Mouse (Mus musculus) spleen, adult 2 months (tissue): Measurements from ENCODE around the gene Rhbdl2. TPM values are rescaled to one million over a fixed set of nuclear protein-coding genes. Genes with fewer than 3 reads are reported as not detected.
A peak's percentile ranks its signal among the peaks of the same experiment; 100 is the strongest.

Experiments
- DNase-seq, 2 experiments: peaks; one replicate each; pipeline versions ENCODE4 v3.0.0 to v3.0.0-alpha.2; 2012 to 2021; ENCODE audit warnings: low spot score in 2 of 2, low read depth in 1 of 2
- H3K27ac ChIP-seq: fragments of 200-500 bp; 2 replicates; pipeline ENCODE4 v1.5.1; 2012; ENCODE audit warnings: low read length, inconsistent platforms; ENCODE audit not compliant: insufficient read depth
- H3K27me3 ChIP-seq: fragments of 200-500 bp; 2 replicates; pipeline ENCODE4 v1.6.1; 2012; ENCODE audit warnings: mild to moderate bottlenecking, moderate library complexity, low read length, inconsistent platforms; ENCODE audit not compliant: control insufficient read depth, insufficient read depth
- H3K36me3 ChIP-seq: fragments of 200-500 bp; 2 replicates; pipeline ENCODE4 v1.6.1; 2012; ENCODE audit warnings: mild to moderate bottlenecking, low read length, inconsistent platforms; ENCODE audit not compliant: control insufficient read depth, insufficient read depth
- H3K4me1 ChIP-seq: fragments of 200-500 bp; 2 replicates; pipeline ENCODE4 v1.6.1; 2011; ENCODE audit warnings: inconsistent platforms; ENCODE audit not compliant: control insufficient read depth, insufficient read depth, insufficient read length
- H3K4me3 ChIP-seq: fragments of 200-500 bp; 2 replicates; pipeline ENCODE4 v1.5.1; 2011; ENCODE audit warnings: mild to moderate bottlenecking, inconsistent platforms; ENCODE audit not compliant: insufficient read depth, insufficient read length; ENCODE audit errors: extremely low read depth
- CTCF ChIP-seq: fragments of 200-500 bp; IDR thresholded peaks from 2 replicates; pipeline ENCODE4 v1.5.1; 2011; ENCODE audit warnings: mild to moderate bottlenecking, inconsistent platforms; ENCODE audit not compliant: insufficient read depth, insufficient read length, insufficient replicate concordance; ENCODE audit errors: extremely low read depth
- POLR2A ChIP-seq: fragments of 200-500 bp; IDR thresholded peaks from 2 replicates; pipeline ENCODE4 v1.6.1; 2011; ENCODE audit warnings: low read depth, low read length, inconsistent platforms
- WGBS: fragments of 180-500 bp; shearing (Covaris S2); methylation state at CpG from one replicate; pipeline ENCODE4 v1.1.7; 2018; 5-methylcytosine and 5-hydroxymethylcytosine counted together
- polyA plus RNA-seq: library from polyadenylated mRNA; depleted of rRNA; stranded (reverse); fragments of >200 nt; gene quantifications from 2 replicates; pipeline ENCODE4 v1.2.3, GENCODE M21; 2012; rRNA removed

Rhbdl2 gene
- 0.18 and 0.53 TPM in 2 replicates for polyA plus RNA-seq

GRCm38 (mm10) chr4:123787191-123787985 is at the start of gene Rhbdl2:
Rhbdl2 (plus strand) TSS chr4:123787874.
- H3K27ac ChIP-seq: no peak within 1 kb of the TSS
- DNase-seq: no peak
- no peaks in the 10 kb centered on the region for H3K27me3 ChIP-seq
- H3K4me3 ChIP-seq: no peak within 1 kb of the TSS
- TF ChIP-seq CTCF: no peak
- TF ChIP-seq POLR2A: no peak
- no peaks in the 10 kb centered on the region for H3K4me1 ChIP-seq
- WGBS: 70% methylated on average over 12 of the region's 12 CpGs
- no peaks in the 10 kb centered on the region for H3K36me3 ChIP-seq

DNA sequence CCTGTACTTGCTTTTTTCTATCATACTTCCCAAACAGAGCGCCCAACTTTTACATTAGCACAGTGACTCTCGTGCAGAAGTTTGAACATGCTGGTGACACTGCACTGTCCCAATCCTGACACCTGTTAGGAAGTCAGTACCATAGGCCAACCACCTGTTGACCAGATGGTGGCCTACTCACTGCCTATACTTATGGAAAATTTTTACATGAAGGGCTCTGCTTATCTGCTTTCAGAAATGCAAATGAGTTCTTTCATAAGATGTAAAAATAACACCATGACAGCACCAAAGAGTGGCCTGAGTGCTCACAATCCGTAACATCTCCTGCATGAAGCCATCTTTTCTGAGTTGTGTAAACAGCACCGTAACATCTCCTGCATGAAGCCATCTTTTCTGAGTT is 49.0 kb upstream of the Rhbdl2 start:
- 73% methylated on average over 4 of the region's 4 CpGs for WGBS
- Histone ChIP-seq H3K36me3 (peaks cover 45% of the 10 kb centered on the region), H3K27me3 (no peaks in the 10 kb centered on the region), H3K4me1 (no peaks in the 10 kb centered on the region), H3K4me3 (no peak overlapping the region), H3K27ac (no peak overlapping the region)
- TF ChIP-seq CTCF (no peak), POLR2A (no peak)
- DNase-seq: no peak

DNA sequence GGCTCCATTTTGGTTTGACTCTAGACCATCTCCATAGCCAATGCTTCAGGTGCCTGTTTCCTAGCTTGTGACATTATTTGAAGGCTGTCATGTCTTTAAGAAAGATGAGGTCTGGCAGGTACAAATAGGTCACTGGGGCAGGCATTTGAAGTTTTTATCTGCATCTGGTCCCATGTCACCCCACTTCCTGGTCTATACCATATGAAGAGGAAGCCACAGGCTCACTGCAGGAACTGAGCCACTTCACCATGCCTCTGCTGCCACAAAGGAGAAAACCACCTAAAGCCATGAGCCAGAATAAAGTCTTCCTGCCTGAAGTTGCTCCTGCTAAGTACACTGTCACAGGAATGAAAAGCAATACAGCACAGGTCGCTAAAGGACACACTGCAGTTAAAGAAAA is 44.8 kb upstream of the Rhbdl2 start:
- TF ChIP-seq POLR2A: no peak
- no peak for TF ChIP-seq CTCF
- no peaks in the 10 kb centered on the region for H3K27me3 ChIP-seq
- DNase-seq: no peak
- WGBS: 55% methylated on average over 1 of the region's 1 CpGs
- peaks cover 36% of the 10 kb centered on the region for H3K36me3 ChIP-seq
- no peak overlapping the region for H3K4me3 ChIP-seq
- H3K27ac ChIP-seq: no peak overlapping the region
- H3K4me1 ChIP-seq: no peaks in the 10 kb centered on the region

DNA sequence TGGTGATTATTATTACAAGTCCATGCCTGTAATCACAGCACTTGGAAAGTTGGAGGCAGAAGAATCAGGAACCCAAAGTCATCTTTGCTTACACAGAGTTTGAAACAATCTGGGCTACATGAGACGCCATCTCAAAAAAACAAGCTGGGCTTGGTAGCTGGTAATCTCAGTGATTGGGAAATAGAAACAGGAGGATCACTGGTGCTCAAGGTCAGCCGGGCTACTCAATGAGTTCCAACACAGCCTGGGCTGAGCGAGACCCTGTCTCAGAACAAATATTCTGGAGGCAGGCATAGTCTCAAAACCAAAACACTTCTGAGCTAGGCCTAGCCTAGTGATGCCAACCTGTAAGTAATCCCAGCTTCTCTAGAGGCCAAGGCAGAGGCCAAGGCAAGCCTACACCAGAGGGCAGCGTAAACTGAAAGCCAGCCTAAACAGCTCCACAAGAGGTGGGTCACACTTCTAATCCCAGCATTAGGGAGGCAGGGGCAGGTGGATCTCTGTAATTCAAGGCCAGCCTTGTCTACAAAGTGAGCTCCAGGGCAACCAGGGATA is 42.4 kb upstream of the Rhbdl2 start:
- peaks cover 18% of the 10 kb centered on the region for H3K36me3 ChIP-seq
- TF ChIP-seq POLR2A: no peak
- TF ChIP-seq CTCF: no peak
- 95% methylated on average over 4 of the region's 4 CpGs for WGBS
- H3K27ac ChIP-seq: no peak overlapping the region
- no peak for DNase-seq
- H3K4me1 ChIP-seq: peaks cover 7% of the 10 kb centered on the region; the same call in 1 of the 2 replicates
- no peaks in the 10 kb centered on the region for H3K27me3 ChIP-seq
- no peak overlapping the region for H3K4me3 ChIP-seq

GRCm38 (mm10) chr4:123748726-123749415 is 38.8 kb upstream of the Rhbdl2 start:
- Histone ChIP-seq H3K4me3 (peak overlapping the region; percentile 91), H3K27ac (0 out of 2 replicates have a peak overlapping the region, but pooled peaks have one; percentile 28), H3K36me3 (no peaks in the 10 kb centered on the region), H3K4me1 (peaks cover 7% of the 10 kb centered on the region; the same call in 1 of the 2 replicates), H3K27me3 (no peaks in the 10 kb centered on the region)
- no peak for DNase-seq
- 3% methylated on average over 10 of the region's 10 CpGs for WGBS
- TF ChIP-seq POLR2A (no peak), CTCF (no peak)

DNA sequence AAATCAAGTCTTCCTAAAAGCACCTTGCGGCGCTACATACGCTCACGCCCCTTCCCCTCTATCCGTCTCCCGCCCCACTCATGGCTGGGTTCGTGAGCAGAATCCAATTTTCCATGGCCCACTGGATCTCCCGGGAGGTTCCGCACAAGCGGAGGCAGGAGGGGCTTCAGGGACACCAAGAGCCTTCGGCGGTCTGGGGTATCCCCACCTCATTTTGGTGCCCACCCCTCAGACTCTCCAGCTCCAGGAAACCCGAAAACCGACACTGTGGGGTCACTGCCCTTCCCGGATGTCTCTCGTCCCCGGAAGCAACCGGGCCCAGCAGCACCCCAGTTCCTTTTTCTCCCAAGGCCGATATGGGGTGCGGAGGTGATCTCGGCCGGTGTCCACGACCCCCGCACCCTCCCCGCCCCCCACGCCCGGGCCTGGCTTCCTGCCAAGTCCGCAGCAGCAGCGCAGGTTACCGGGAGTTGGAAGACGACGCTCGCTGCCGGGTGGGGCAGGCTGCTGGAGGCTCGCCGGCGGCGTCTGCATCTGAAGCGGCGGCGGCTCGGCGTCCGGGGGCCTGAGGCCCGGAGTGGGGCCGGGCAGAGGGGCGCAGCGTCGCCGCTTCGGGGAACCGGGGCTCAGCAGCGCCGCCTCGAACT is 38.1 kb upstream of the Rhbdl2 start:
- peak in 1 of 2 experiments; percentile 28 for DNase-seq
- Histone ChIP-seq H3K36me3 (no peaks in the 10 kb centered on the region), H3K27ac (peak overlapping the region; percentile 79), H3K27me3 (no peaks in the 10 kb centered on the region), H3K4me1 (peaks cover 7% of the 10 kb centered on the region; the same call in 1 of the 2 replicates), H3K4me3 (peak overlapping the region; percentile 91)
- TF ChIP-seq CTCF (no peak), POLR2A (no peak)
- 1% methylated on average over 55 of the region's 55 CpGs for whole genome bisulfite sequencing
